Mouse (Mus musculus): ENCODE data around the gene Cox14. TPM values are rescaled to one million over a fixed set of nuclear protein-coding genes. Genes with fewer than 3 reads are reported as not detected.
"Not testable (repeated sequence)": the region's sequence is repeated elsewhere in the genome, so short reads cannot be mapped to it uniquely, and the experiment has no call there.

Gene Cox14
- 100 to 1,000 TPM; 171 to 172 TPM for total RNA-seq (2021)
- long read RNA-seq, experiment 1, transcript Cox14-201 (2 exons, 723 nt): major isoform, 902 of 1,057 reads
- long read RNA-seq, experiment 1, partial matches to known transcripts: 150 of 1,057 reads
- long read RNA-seq, experiment 1, other reads (novel, unspliced or antisense): 5 of 1,057 reads
- long read RNA-seq, experiment 2, transcript Cox14-201 (2 exons, 723 nt): major isoform, 606 of 719 reads
- long read RNA-seq, experiment 2, partial matches to known transcripts: 107 of 719 reads
- long read RNA-seq, experiment 2, other reads (novel, unspliced or antisense): 6 of 719 reads

- DNase-seq: peak; percentile 95
These were observed at the start of gene Cox14 for GRCm38 (mm10) chr15:99725341-99726155. Gene Cox14 (plus strand): TSS chr15:99725618.

- no peak for DNase-seq
These were observed 48.3 kb upstream of the Cox14 start for GRCm38 (mm10) chr15:99677089-99677488.

DNA sequence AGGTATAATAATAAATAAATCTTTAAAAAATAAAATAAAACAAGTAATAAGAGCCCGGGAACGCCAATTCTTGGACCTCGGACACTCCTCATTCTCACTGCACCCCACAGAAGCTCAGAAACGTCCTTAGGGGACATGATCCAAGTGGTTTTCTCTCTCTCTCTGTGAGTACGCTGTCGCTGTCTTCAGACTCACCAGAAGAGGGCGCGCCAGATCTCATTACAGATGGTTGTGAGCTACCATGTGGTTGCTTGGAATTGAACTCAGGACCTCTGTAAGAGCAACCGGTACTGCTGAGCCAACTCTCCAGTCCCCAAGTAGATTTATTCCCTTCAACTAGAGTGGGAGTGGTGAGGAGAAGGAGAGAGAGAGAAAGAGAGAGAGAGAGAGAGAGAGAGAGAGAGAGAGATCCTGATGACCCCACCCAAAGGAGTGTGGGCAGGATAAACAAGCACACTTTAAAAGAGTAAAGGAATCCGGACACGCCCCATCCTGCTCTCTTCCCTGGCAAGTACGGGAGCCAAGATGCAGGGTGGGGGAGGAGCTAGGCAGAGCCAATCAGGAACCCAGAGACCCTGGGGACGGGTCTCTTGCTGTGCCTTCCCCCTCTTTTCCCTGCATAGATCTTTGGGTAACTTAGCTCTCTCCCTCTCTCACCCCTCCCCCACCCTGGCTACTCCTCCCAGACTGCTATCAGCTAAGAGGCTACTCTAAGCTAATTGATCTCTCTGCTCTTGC, 47.2 kb upstream of the Cox14 start:
- no peak for DNase-seq

- DNase-seq: no peak
These were observed 46.4 kb upstream of the Cox14 start for GRCm38 (mm10) chr15:99679008-99679407.

GRCm38 (mm10) chr15:99682880-99683279, 42.5 kb upstream of the Cox14 start:
- no peak for DNase-seq

DNA sequence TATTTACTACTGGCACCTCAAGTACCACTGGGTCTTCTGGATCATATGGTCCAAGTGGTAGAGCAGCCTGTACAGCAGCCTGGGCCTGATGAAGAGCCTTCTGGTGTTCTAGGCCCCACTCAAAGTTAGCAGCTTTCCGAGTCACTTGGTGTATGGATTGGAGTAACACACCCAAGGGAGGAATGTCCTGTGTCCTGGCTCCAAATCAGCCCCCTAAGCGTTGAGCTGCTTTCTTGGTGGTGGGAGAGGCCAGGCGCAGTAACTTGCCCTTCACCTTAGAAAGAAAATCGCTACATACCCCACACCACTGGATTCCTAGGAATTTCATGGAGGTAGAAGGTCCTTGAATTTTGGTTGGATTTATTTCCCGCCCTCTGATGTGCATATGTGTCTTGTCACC, 41.3 kb upstream of the Cox14 start:
- DNase-seq: no peak

DNA sequence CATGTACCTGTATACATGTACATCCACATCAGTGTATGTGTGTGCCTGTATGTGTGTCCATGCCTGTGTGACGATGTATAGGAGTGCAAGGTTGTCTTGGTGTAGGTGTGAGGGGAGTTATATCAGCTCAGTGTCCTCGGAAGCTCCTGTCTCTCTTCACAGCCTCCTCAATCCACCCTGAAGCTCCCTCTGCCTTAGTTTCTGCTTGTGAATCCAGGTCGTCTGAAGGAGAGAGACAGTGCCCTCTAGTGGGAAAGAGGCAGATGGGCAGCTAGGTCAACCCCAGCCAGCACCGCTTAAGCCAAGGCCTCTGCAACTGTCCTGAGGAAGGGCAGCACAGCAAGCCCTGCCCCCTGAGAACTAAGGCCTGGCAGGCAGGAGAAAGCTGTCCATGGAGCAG, 36.7 kb upstream of the Cox14 start:
- no peak for DNase-seq

DNA sequence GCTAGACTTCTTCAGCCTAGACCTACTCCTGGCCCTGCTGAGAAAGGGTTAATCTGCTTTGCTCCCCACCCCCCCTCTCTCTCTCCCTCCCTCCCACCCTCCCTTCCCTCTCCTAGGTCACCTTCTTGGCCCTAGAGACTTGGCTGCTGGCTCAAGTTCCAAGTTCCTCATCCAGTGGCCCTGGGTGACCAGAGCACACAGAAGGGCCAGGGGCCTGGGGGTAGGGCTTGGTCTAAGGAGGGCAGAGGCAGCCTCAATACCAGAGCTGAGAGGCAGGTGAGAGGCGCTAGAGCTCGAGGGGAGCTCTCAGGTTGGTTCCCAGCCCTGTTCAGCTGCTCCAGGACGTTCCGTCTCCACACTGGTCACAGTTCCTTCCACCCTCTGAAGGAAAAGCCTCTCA, 34.5 kb upstream of the Cox14 start:
- no peak for DNase-seq

DNA sequence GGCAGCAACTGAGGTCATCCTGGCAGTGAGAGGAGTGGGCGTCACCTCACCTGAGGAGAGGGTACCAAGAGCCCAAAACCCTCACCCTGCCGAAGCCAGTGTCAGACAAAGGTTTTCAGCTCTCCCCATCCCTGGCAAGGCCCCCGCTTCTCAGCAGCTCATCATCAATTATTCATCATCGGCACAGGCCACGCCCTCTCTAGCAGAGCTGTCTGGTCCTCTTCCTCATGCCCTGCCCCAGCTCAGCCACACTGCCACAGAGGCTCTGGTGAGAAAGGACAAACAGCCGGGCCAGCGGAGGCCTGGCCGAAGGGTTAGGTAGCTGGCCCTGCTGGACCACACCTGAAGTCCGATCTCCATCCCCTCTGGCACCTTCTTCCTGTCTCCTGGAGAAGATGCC, 33.4 kb upstream of the Cox14 start:
- no peak for DNase-seq

DNA sequence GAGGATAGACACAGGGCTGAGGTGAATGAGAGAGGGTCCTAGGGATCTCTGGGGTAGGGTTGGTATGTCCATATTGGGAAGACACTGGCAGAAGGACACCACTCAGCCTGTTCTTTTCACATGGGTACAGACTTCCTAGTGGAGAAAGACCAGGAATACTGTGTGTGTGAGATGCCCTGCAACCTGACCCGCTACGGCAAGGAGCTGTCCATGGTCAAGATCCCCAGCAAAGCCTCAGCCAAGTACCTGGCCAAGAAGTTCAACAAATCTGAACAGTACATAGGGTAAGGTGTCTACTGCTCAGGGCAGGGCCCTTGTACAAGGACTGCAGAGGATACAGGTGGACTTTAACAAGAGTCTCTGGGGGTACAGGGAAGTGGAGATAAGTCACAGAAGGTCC, 28.1 kb upstream of the Cox14 start:
- no peak for DNase-seq

DNA sequence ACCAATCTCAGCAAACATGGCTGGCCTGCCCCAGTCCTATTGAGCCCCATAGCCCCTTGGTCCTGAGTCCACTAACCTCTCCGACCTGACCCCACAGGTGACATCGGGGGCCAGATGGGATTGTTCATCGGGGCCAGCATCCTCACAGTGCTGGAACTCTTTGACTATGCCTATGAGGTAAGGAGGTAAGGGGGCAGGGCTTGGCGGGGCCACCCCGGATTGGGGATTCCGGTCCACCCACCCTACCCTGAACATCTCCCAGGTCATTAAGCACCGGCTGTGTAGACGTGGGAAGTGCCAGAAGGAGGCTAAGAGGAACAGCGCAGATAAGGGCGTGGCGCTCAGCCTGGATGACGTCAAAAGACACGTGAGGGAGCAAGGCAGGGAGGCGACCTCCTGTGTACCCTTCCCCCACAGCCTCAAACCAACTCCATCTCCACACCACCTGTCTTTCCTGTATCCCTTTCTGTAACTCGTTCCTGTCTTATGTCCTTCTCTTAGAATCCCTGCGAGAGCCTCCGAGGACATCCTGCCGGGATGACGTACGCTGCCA, 26.8 kb upstream of the Cox14 start:
- DNase-seq: no peak

DNA sequence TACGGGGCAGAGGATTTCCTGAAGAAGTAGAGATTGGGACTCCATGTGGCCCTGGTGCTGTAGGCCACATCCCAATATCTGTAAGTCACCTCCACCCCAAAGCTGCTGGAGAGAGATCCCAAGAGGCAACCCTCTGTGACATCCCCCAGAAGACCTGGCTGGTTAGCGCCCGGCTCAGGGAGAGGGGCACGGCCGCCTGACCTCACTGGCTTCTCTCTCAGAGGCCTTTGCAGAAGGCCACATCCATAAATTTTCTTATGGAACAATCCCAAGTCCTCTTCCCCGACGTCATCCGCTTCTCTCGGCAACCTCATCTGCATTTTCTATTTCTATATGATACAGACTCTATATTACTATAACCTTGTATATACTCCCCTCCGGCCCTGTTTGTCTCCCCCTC, 25.7 kb upstream of the Cox14 start:
- DNase-seq: no peak

DNA sequence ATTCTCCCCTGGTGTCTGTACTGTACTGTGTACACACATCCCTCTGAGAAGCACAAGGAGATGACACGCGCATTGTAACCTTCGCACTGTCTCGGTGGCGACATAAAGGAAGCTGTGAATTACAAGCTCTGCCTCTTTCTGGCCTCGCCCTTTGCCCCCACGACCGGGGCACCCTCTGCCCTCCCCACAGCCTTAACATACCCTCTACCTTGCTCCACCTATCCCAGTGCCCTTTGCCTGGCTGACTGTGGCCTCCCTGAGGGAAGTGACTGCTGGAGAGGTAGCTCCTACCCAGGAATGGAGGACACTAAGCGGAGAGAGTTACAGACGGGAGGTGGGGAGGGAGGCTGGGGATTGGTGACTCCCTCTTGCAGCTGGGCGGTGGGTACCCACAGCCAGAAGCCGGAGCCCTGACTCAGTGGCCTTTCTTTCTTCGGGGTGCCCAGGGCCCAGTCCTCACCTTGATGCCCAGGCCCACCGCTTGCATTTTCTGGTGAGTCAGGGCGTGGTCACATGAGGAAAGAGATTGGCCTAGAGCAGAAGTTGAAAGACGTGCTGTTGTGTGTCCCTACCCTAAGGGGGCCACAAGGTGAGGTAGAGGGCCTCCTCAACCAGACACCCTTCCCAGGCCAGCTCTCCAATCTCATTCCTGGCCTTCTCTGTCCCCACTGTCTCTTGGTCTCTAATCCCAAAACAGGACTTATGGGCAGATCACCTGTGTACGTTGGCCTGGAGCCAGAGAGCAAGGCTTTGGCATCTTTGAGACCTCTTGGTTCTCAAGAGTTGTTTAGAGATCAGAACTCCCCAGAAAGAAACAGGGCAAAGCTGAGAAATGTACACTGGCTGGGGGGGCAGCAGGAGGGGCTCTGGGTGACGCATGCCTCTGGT, 25.0 kb upstream of the Cox14 start:
- DNase-seq: no peak

- DNase-seq: not testable (repeated sequence)
These were observed 23.8 kb upstream of the Cox14 start for GRCm38 (mm10) chr15:99701640-99701998.

- peak; percentile 91 for DNase-seq
These were observed 23.2 kb upstream of the Cox14 start, which contains the start of gene Smarcd1 for GRCm38 (mm10) chr15:99701999-99702900. Gene Smarcd1 (plus strand): TSS chr15:99702129.

DNA sequence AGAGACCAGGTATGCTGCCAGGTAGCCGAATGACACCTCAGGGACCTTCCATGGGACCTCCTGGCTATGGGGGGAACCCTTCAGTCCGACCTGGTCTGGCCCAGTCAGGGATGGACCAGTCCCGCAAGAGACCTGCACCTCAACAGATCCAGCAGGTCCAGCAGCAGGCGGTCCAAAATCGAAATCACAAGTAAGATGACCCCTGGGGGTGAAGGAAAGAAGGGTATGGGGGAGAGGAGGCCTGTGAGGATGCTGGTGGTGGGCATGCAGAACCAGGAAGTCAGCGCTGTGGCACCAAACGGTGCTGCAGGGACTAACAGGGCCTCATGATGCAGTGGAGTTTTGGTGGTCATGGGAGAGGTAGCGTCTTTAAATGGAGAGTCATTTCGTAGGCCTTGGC, 22.3 kb upstream of the Cox14 start:
- DNase-seq: no peak

- no peak for DNase-seq
These were observed 21.8 kb upstream of the Cox14 start for GRCm38 (mm10) chr15:99703676-99704040.

- no peak for DNase-seq
These were observed 21.3 kb upstream of the Cox14 start for GRCm38 (mm10) chr15:99704041-99704681.

DNA sequence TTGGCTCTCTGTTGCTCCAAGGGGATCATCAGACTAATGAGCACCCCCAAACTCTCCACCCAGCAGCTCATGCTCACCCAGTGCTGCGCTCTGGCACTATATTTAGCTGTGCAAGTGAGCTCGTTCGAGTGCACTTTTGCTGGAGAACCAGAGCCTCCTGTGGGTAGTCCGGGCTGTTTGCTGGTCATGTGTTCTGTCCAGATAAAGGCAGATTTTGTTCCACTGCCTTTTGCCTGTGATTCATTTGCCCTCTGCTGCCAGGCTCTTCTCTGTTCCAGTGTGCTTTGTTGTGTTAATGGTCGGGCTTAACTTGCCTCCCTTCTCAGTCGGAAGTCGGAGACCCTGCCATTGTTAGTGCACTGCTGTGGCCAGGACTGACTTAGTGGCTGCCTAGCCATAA, 20.5 kb upstream of the Cox14 start:
- DNase-seq: no peak

GRCm38 (mm10) chr15:99705440-99706048, 19.9 kb upstream of the Cox14 start, which contains the start of gene Gm17349:
Gene Gm17349 (minus strand): TSS chr15:99705490.
- DNase-seq: no peak
